Mouse (Mus musculus) kidney, adult 10 weeks (tissue): ENCODE data around the gene 2310034G01Rik. TPM values are rescaled to one million over a fixed set of nuclear protein-coding genes. Genes with fewer than 3 reads are reported as not detected.

Experiments
- polyA plus RNA-seq: library from polyadenylated mRNA; stranded (reverse); fragments of 350-450 nt; fragmentation: Illumina TruSeq; extraction: RNeasy Lipid Tissue Mini Kit (QIAGEN cat#74804); gene quantifications from one replicate; pipeline ENCODE4 v1.2.3, GENCODE M21; 2014; ENCODE audit warnings: low read depth, low replicate concordance

Gene 2310034G01Rik
- 0.89 TPM for polyA plus RNA-seq

GRCm38 (mm10) chr19:46350168-46350932 lies at the start of gene 2310034G01Rik:
Gene 2310034G01Rik (minus strand): TSS chr19:46350302.

DNA sequence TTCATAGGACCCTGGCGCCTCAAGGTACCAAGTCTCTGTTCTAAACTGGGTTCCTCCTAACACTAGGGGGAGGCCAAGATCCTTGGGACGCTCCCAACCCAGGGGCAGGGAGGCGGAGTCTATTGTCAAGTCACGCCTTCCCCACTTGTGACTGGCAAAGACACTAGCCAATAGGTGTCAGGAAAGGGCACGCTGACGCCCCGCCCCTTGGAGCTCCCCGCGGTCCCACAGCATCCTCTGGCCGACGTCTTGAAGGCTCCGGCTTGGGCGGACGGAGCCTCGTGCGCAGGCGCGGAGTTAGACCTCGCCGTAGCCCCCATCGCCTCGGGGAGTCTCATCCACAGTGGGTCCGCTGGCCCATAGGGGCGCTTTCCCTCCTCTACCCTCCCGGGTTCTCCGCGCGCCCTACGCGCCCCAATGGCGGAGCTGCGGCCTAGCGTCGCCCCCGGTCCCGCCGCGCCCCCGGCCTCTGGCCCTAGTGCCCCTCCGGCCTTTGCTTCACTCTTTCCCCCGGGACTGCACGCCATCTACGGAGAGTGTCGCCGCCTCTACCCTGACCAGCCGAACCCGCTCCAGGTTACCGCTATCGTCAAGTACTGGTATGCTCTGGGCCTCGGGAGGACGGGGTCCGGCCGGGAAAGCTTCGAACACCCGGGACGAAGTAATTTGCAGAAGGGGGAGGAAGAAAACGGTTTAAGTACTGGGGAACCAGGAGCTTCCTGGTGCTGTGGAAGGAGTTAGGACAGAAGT lies 46.8 kb upstream of the 2310034G01Rik start, which contains the start of gene Sufu:
Gene Sufu, plus strand, starts transcription at position 211 of the 750 bp plus-strand sequence.

DNA sequence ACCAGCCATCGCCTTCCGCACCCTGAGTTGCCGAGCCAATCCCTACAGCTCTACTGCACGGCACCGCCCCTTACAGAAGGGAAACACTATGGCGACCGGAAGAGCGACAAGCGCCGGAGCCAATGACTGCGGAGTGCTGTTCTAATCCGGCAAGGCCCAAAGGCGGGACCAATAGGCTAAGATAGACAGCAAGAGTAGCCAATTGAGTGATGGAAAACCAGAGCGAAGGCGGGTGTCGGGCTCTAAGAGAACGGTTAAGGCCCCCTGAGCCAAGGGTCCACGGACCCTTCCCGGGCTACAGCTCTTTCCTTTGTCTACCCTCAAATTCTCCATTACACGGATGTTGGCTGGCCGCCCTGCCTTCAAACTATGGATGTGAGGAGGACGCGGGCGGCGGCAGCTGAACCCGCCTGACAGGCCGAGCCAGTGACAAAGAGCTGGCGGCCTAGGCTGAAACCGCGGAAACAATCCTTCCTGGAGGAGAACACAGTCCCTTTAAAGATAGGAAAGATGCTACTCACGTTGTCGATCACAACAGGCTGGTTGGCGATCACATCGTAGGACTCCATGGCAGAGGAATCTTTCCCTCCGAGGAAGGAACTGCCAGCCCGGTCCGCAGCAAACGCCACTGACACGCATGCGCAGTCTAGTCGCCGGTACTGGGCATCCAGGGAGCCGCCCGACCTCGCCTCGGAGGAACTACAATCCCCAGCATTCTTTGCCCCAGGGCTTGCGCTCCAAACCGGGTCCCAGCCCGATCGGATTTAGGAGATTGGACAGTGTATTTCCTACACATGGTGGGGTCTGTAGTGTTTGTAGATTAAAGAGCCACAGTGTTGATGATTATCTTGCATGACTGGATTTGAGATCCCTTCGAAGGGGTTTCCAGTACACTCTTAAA lies 45.3 kb upstream of the 2310034G01Rik start, which contains the start of gene Actr1a:
Gene Actr1a, minus strand, starts transcription at position 640 of the 901 bp plus-strand sequence.

DNA sequence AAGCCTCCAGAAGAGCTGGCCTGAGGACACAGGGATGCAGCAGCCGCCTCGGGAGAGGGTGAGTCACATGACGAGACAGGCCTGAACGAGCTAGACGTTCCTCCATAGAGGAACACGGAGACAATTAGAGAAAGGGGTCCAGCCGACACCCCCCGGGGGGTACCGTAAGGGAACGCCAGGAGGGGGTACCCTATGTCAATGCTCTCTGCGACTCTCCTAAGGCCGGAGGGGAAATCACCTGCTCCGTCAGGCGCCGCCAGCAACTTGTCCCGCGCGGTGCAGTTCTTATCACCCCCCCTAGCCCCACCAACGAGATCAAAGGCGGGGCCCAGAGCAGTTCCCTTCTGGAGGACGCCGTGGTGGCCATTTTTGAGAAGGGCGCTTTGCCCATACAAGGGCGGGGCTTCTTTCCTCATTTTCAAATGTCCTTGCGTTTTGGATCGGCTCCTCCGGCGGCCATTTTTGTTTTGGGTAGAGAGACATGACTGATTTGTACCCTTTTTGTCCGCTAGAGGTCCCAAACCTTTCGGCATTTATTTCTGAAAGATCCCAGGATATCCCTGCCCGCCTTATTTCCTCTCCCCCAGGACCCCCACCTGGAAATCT lies 11.7 kb downstream of the 2310034G01Rik start, which contains the start of gene Cuedc2:
Gene Cuedc2, minus strand, starts transcription at position 372 of the 606 bp plus-strand sequence.

GRCm38 (mm10) chr19:46328081-46329030 lies 21.7 kb downstream of the 2310034G01Rik start, which contains the start of gene Fbxl15:
Gene Fbxl15 (plus strand): TSS chr19:46328184.

GRCm38 (mm10) chr19:46326756-46327305 lies 23.3 kb downstream of the 2310034G01Rik start, which contains the start of gene Psd:
Gene Psd (minus strand): TSS chr19:46327156.

GRCm38 (mm10) chr19:46304216-46304841 lies 45.8 kb downstream of the 2310034G01Rik start, which contains the start of gene Nfkb2:
Gene Nfkb2 (plus strand): TSS chr19:46304320.

Other genes with a start within 250 kb of the 2310034G01Rik start
- 0.36 TPM for gene Elovl3, start 218.4 kb downstream of the 2310034G01Rik start, polyA plus RNA-seq
- gene Pitx3, start 202.0 kb downstream of the 2310034G01Rik start, polyA plus RNA-seq, result not detected
- gene Gbf1, start 197.8 kb downstream of the 2310034G01Rik start, polyA plus RNA-seq, result 17.7 TPM
- 0.61 TPM for gene Nfkb2, start 46.0 kb downstream of the 2310034G01Rik start, polyA plus RNA-seq
- 0.32 TPM for gene Psd, start 23.1 kb downstream of the 2310034G01Rik start, polyA plus RNA-seq
- 0.32 TPM for gene Fbxl15, start 22.1 kb downstream of the 2310034G01Rik start, polyA plus RNA-seq
- gene Cuedc2, start 11.6 kb downstream of the 2310034G01Rik start, polyA plus RNA-seq, result 3.5 TPM
- 0.44 TPM for gene Mfsd13a, start 9.2 kb downstream of the 2310034G01Rik start, polyA plus RNA-seq
- gene Actr1a, start 45.4 kb upstream of the 2310034G01Rik start, polyA plus RNA-seq, result 35.0 TPM
- gene Sufu, start 46.6 kb upstream of the 2310034G01Rik start, polyA plus RNA-seq, result 8.0 TPM
- gene Trim8, start 151.4 kb upstream of the 2310034G01Rik start, polyA plus RNA-seq, result 6.5 TPM
- 109 TPM for gene Arl3, start 222.9 kb upstream of the 2310034G01Rik start, polyA plus RNA-seq
- 49.5 TPM for gene Sfxn2, start 223.1 kb upstream of the 2310034G01Rik start, polyA plus RNA-seq
- gene Wbp1l, start 248.8 kb upstream of the 2310034G01Rik start, polyA plus RNA-seq, result 10.1 TPM